Mouse (Mus musculus) thymus, adult 2 months (tissue): ENCODE measurements around the gene Col8a2.

Experiments
- CTCF ChIP-seq: fragments of 200-500 bp; IDR thresholded peaks from 2 replicates; pipeline ENCODE4 v1.5.1; 2012; ENCODE audit warnings: mild to moderate bottlenecking, control low read depth, low read length, moderate library complexity, borderline replicate concordance; ENCODE audit not compliant: control insufficient read depth, poor library complexity, insufficient read depth; ENCODE audit errors: extremely low read depth
- POLR2A ChIP-seq: fragments of 200-500 bp; IDR thresholded peaks from 2 replicates; pipeline ENCODE4 v1.6.1; 2012; ENCODE audit warnings: mild to moderate bottlenecking, low read length, control low read depth, moderate library complexity; ENCODE audit not compliant: control insufficient read depth, poor library complexity, insufficient read depth; ENCODE audit errors: extremely low read depth

- TF ChIP-seq CTCF (no peak), POLR2A (no peak)
These were observed 26.6 kb downstream of the Col8a2 start for GRCm38 (mm10) chr4:126313202-126313601.
